Mouse (Mus musculus) kidney, postnatal 0 days (tissue): ENCODE results near the gene Jtb. TPM values are rescaled to one million over a fixed set of nuclear protein-coding genes. Genes with fewer than 3 reads are reported as not detected.

ENCODE experiments used
- ATAC-seq: fragments of 200-750 bp; cut with Nextera tagmentation; replicated peaks from 2 replicates; pipeline ENCODE4 v1.8.0; 2017; ENCODE audit warnings: low read depth, moderate number of reproducible peaks, moderate TSS enrichment, moderate library complexity; ENCODE audit not compliant: low FRiP score
- DNase-seq: peaks from one replicate; pipeline ENCODE4 v3.0.0-alpha.2; 2016; ENCODE audit warnings: low spot score
- H3K27ac ChIP-seq: fragments of 300-500 bp; sonication (generic); 2 replicates; pipeline ENCODE4 v1.5.1; 2014; ENCODE audit warnings: mild to moderate bottlenecking
- H3K27me3 ChIP-seq: fragments of 300-500 bp; sonication (generic); 2 replicates; pipeline ENCODE4 v1.6.1; 2014; ENCODE audit warnings: low read length, mixed read lengths; ENCODE audit not compliant: insufficient read depth
- H3K36me3 ChIP-seq: fragments of 300-500 bp; sonication (generic); 2 replicates; pipeline ENCODE4 v1.6.1; 2014; ENCODE audit warnings: low read length, mixed read lengths; ENCODE audit not compliant: insufficient read depth
- H3K4me1 ChIP-seq: fragments of 300-500 bp; sonication (generic); replicated peaks from 2 replicates; pipeline ENCODE4 v1.6.1; 2014; ENCODE audit warnings: antibody characterized with exemption, low read length, mixed read lengths; ENCODE audit not compliant: insufficient read depth
- H3K4me2 ChIP-seq: fragments of 300-500 bp; sonication (generic); 2 replicates; pipeline ENCODE4 v1.6.1; 2014; ENCODE audit warnings: mild to moderate bottlenecking, low read length, moderate library complexity, mixed read lengths
- H3K4me3 ChIP-seq: fragments of 300-500 bp; sonication (generic); replicated peaks from 2 replicates; pipeline ENCODE4 v1.5.1; 2014; ENCODE audit warnings: low read depth, low read length
- H3K9ac ChIP-seq: fragments of 300-500 bp; sonication (generic); 2 replicates; pipeline ENCODE4 v1.6.1; 2014; ENCODE audit warnings: low read depth, low read length
- H3K9me3 ChIP-seq: fragments of 300-500 bp; sonication (generic); replicated peaks from 2 replicates; pipeline ENCODE4 v1.6.1; 2016; ENCODE audit warnings: low read length, inconsistent platforms, mixed read lengths
- CTCF ChIP-seq: IDR thresholded peaks from 2 replicates; pipeline ENCODE4 v1.5.1; 2016; ENCODE audit warnings: antibody characterized with exemption, low read depth, mild to moderate bottlenecking, moderate library complexity
- WGBS: fragments of 180-500 bp; shearing (Covaris S2); extraction: QIAGEN DNeasy Blood & Tissue Kit; methylation state at CpG from one replicate; pipeline ENCODE4 v1.1.7; 2014; 5-methylcytosine and 5-hydroxymethylcytosine counted together
- polyA plus RNA-seq: library from polyadenylated mRNA; unstranded; fragments of >200 nt; fragmentation: Nextera tagmentation; extraction: Ambion mirVana; gene quantifications from 2 replicates; pipeline ENCODE4 v1.2.1, GENCODE M21; 2015

The Jtb gene
- polyA plus RNA-seq, 1 experiment from 2014 or later = 160 TPM

GRCm38 (mm10) chr3:90270784-90271183 is 39.4 kb downstream of the Jtb start:
- WGBS = 94% methylated on average over 8 of the region's 8 CpGs
- H3K36me3 ChIP-seq = peaks cover 17% of the 10 kb centered on the region; the same call in 1 of the 2 replicates

GRCm38 (mm10) chr3:90272170-90272569 is 40.8 kb downstream of the Jtb start:
- Histone ChIP-seq H3K27me3 (no peaks in the 10 kb centered on the region), H3K9ac (no peak overlapping the region), H3K4me2 (no peak overlapping the region), H3K27ac (no peak overlapping the region), H3K4me3 (no peak overlapping the region), H3K9me3 (no peaks in the 10 kb centered on the region), H3K4me1 (no peaks in the 10 kb centered on the region), H3K36me3 (peaks cover 27% of the 10 kb centered on the region)
- TF ChIP-seq CTCF = no peak
- WGBS = 74% methylated on average over 9 of the region's 9 CpGs
- ATAC-seq (no peak), DNase-seq (no peak)

More at GRCm38 (mm10) chr3:90270784-90271183, 39.4 kb downstream of the Jtb start:
- Histone ChIP-seq H3K4me3 (no peak overlapping the region), H3K9ac (no peak overlapping the region), H3K9me3 (no peaks in the 10 kb centered on the region), H3K27ac (no peak overlapping the region), H3K27me3 (no peaks in the 10 kb centered on the region), H3K4me2 (no peak overlapping the region), H3K4me1 (peaks cover 7% of the 10 kb centered on the region; the same call in 1 of the 2 replicates)
- DNase-seq = no peak
- no peak for TF ChIP-seq CTCF
- ATAC-seq = no peak

GRCm38 (mm10) chr3:90273855-90274254 is 42.5 kb downstream of the Jtb start:
- Histone ChIP-seq H3K4me1 (no peaks in the 10 kb centered on the region), H3K4me3 (no peak overlapping the region), H3K27ac (no peak overlapping the region), H3K27me3 (no peaks in the 10 kb centered on the region), H3K9ac (no peak overlapping the region), H3K9me3 (no peaks in the 10 kb centered on the region), H3K4me2 (no peak overlapping the region), H3K36me3 (peaks cover 27% of the 10 kb centered on the region)
- 94% methylated on average over 22 of the region's 22 CpGs for WGBS
- DNase-seq (no peak), ATAC-seq (no peak)
- no peak for TF ChIP-seq CTCF

- Histone ChIP-seq H3K27me3 (no peaks in the 10 kb centered on the region), H3K4me3 (no peak overlapping the region), H3K9me3 (no peaks in the 10 kb centered on the region), H3K9ac (no peak overlapping the region), H3K4me1 (no peaks in the 10 kb centered on the region), H3K36me3 (peaks cover 37% of the 10 kb centered on the region), H3K27ac (no peak overlapping the region), H3K4me2 (no peak overlapping the region)
- DNase-seq = no peak
- WGBS = 87% methylated on average over 11 of the region's 11 CpGs
- ATAC-seq = no peak
- TF ChIP-seq CTCF = no peak
Observed at GRCm38 (mm10) chr3:90275286-90275685, 43.9 kb downstream of the Jtb start.

GRCm38 (mm10) chr3:90276858-90277257 is 45.5 kb downstream of the Jtb start:
- Histone ChIP-seq H3K27ac (no peak overlapping the region), H3K4me3 (no peak overlapping the region), H3K4me1 (no peaks in the 10 kb centered on the region), H3K9ac (no peak overlapping the region), H3K9me3 (no peaks in the 10 kb centered on the region), H3K27me3 (no peaks in the 10 kb centered on the region), H3K4me2 (no peak overlapping the region), H3K36me3 (peaks cover 37% of the 10 kb centered on the region)
- 52% methylated on average over 16 of the region's 16 CpGs for WGBS
- no peak for ATAC-seq
- no peak for TF ChIP-seq CTCF
- DNase-seq = no peak

GRCm38 (mm10) chr3:90277793-90278192 is 46.4 kb downstream of the Jtb start:
- no peak overlapping the region for H3K4me3 ChIP-seq
- no peak overlapping the region for H3K27ac ChIP-seq
- no peaks in the 10 kb centered on the region for H3K9me3 ChIP-seq
- peaks cover 30% of the 10 kb centered on the region for H3K36me3 ChIP-seq
- TF ChIP-seq CTCF = no peak
- 91% methylated on average over 9 of the region's 9 CpGs for WGBS
- DNase-seq (no peak), ATAC-seq (no peak; the same call in 1 of the 2 replicates)
- no peaks in the 10 kb centered on the region for H3K27me3 ChIP-seq
- H3K4me1 ChIP-seq = no peaks in the 10 kb centered on the region
- no peak overlapping the region for H3K9ac ChIP-seq
- no peak overlapping the region for H3K4me2 ChIP-seq

- WGBS = 96% methylated on average over 10 of the region's 10 CpGs
- H3K27ac ChIP-seq = no peak overlapping the region
- no peak for TF ChIP-seq CTCF
- no peak overlapping the region for H3K4me3 ChIP-seq
- no peaks in the 10 kb centered on the region for H3K9me3 ChIP-seq
- no peak overlapping the region for H3K4me2 ChIP-seq
- ATAC-seq (no peak), DNase-seq (no peak)
- no peak overlapping the region for H3K9ac ChIP-seq
- H3K36me3 ChIP-seq = peaks cover 29% of the 10 kb centered on the region
- no peaks in the 10 kb centered on the region for H3K4me1 ChIP-seq
- H3K27me3 ChIP-seq = no peaks in the 10 kb centered on the region
Observed at GRCm38 (mm10) chr3:90278211-90278610, 46.8 kb downstream of the Jtb start.
